Mouse (Mus musculus) myocyte (in vitro differentiated cells): ENCODE measurements around the gene Ttll5.

ENCODE experiments used
- MYOD1 ChIP-seq, 3 experiments: IDR thresholded peaks; one replicate each; pipeline ENCODE4 v1.6.1; 2011; ENCODE audit warnings: control low read depth in 2 of 3, low read depth in 2 of 3, mild to moderate bottlenecking in 2 of 3, moderate library complexity in 1 of 3; ENCODE audit not compliant: insufficient read length in 2 of 3, control insufficient read depth in 1 of 3
- POLR2A ChIP-seq: IDR thresholded peaks from one replicate; pipeline ENCODE4 v1.6.1; 2011; ENCODE audit warnings: low read depth, mild to moderate bottlenecking, control low read depth, moderate library complexity; ENCODE audit not compliant: insufficient read length
- POLR2AphosphoS2 ChIP-seq: IDR thresholded peaks from one replicate; pipeline ENCODE4 v1.6.1; 2011; ENCODE audit warnings: low read depth, control low read depth; ENCODE audit not compliant: insufficient read length
- TCF12 ChIP-seq: IDR thresholded peaks from one replicate; pipeline ENCODE4 v1.6.1; 2011; ENCODE audit warnings: mild to moderate bottlenecking, control low read depth; ENCODE audit not compliant: poor library complexity, insufficient read depth, severe bottlenecking

DNA sequence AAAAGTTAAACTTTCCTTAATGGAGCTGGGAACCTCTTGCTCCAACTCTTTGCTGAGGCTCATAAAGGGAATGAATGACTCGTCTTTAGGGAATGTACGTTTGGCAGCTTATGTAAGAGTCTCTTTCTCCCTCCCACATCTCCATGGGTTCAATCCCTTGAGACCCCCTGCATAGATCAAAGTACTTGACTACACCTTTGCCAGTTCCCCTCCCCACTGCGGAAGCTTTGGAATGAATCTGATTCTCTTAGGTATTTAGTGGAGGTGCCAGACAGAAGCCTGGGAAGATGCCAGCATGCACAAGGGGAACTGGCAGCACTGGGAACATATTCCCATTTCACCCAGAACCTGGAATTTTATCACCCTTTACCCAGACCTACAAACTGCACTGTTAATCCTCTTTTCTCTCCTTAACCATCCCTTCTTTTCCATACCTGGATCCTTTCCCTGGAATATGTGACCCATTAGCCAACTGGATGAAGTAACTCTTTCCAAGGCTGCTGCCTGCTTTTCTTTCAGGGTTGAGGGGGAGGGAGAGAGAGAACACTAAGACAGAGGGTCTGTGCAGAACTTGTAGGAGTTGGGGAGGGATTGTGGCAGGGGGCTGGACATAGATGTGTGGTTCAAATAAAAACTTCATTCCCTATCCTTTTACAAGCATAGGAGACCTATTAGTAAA is 35.2 kb downstream of the Ttll5 start:
- TF ChIP-seq MYOD1 (IDR thresholded peaks at IDR 0.05; ENCODE audit: control insufficient read depth in 1 of 3, insufficient read length in 2 of 3, low read depth in 2 of 3) (no peak), POLR2A (no peak), POLR2AphosphoS2 (no peak), TCF12 (no peak)
